Mouse (Mus musculus) bone marrow macrophage, adult 2 months (primary cell): ENCODE measurements around the gene Cldn5.

Experiments
- CTCF ChIP-seq: IDR thresholded peaks from 2 replicates; pipeline ENCODE4 v1.5.1; 2012; ENCODE audit warnings: low read depth, mild to moderate bottlenecking, low read length, moderate library complexity
- POLR2A ChIP-seq: IDR thresholded peaks from 2 replicates; pipeline ENCODE4 v1.6.1; 2012; ENCODE audit warnings: mild to moderate bottlenecking, low read depth, low read length, borderline replicate concordance

DNA sequence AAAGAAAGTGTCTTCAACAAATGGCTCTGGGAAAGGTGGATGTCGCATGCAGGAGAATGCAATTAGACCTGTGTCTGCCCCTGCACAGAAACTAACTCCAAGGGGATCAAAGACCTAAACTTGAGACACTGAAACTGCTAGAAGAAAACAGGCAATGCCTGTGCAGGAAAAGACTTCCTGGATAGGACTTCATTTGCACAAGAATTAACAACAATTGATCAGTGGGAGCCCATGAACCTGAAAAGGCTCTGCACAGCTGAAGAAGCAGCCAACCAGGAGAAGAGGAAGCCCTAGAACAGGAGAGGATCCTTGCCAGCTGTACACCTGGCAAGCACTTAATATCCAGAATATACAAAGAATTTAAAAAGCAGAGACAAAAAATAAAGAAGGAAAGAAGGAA, 7.1 kb upstream of the Cldn5 start:
- TF ChIP-seq CTCF (no peak), POLR2A (no peak)
